18 mouse cellular contexts compared by ENCODE assay signal in genomic region chr5:146908629-146909028, GRCm38 (mm10). TPM values are rescaled to one million over a fixed set of nuclear protein-coding genes. Genes with fewer than 3 reads are reported as not detected.
DNase-seq lines count a peak whose midpoint lies in the region; ATAC-seq and TF ChIP-seq lines count a peak whose summit lies in the region.
"Had no signal": no experiment of that assay in that cellular context is flagged by ENCODE, and none has a peak within 500 bp of the region (broad histone marks: within the 10 kb centered on the region; RNA-seq: fewer than 3 reads in every experiment).

No protein-coding gene starts in this region.

- no peaks in the 10 kb centered on the region for H3K9me3 ChIP-seq in hindbrain, embryonic 11.5 days (ENCODE audit: control insufficient read depth, low read length)
- H3K9me3 ChIP-seq in hindbrain, embryonic 13.5 days = no peaks in the 10 kb centered on the region
- H3K9me3 ChIP-seq in liver, embryonic 14.5 days (ENCODE audit: control insufficient read depth, low read length) = no peaks in the 10 kb centered on the region
- H3K9me3 ChIP-seq in ES-Bruce4 (replicated peaks; ENCODE audit: control insufficient read depth, insufficient read depth, low read length, poor library complexity, severe bottlenecking) = no peaks in the 10 kb centered on the region
- H3K9me3 ChIP-seq in embryonic facial prominence, embryonic 10.5 days = no peaks in the 10 kb centered on the region
- H3K9me3 ChIP-seq: G1E; limb, embryonic 13.5 days had no signal

- H3K9ac ChIP-seq in hindbrain, embryonic 11.5 days (ENCODE audit: low read depth, low read length) = no peak overlapping the region
- no peak overlapping the region for H3K9ac ChIP-seq in hindbrain, embryonic 13.5 days
- no peak overlapping the region for H3K9ac ChIP-seq in liver, embryonic 14.5 days (replicated peaks)
- no peak overlapping the region for H3K9ac ChIP-seq in ES-Bruce4 (ENCODE audit: low read depth, poor library complexity, severe bottlenecking)
- H3K9ac ChIP-seq: limb, embryonic 13.5 days had no signal

- no peaks in the 10 kb centered on the region for H3K36me3 ChIP-seq in hindbrain, embryonic 11.5 days (ENCODE audit: control insufficient read depth, insufficient read depth, low read length)
- H3K36me3 ChIP-seq in hindbrain, embryonic 13.5 days = no peaks in the 10 kb centered on the region
- no peaks in the 10 kb centered on the region for H3K36me3 ChIP-seq in liver, embryonic 14.5 days (replicated peaks; ENCODE audit: control insufficient read depth, insufficient read depth, low read depth)
- H3K36me3 ChIP-seq in ES-Bruce4 (ENCODE audit: control insufficient read depth, insufficient read depth, low read length, poor library complexity, severe bottlenecking) = no peaks in the 10 kb centered on the region
- no peaks in the 10 kb centered on the region for H3K36me3 ChIP-seq in embryonic facial prominence, embryonic 10.5 days (replicated peaks)
- H3K36me3 ChIP-seq: G1E; limb, embryonic 13.5 days had no signal

- no peaks in the 10 kb centered on the region for H3K4me1 ChIP-seq in hindbrain, embryonic 11.5 days (replicated peaks; ENCODE audit: control insufficient read depth, insufficient read depth, low read length)
- H3K4me1 ChIP-seq in hindbrain, embryonic 13.5 days (replicated peaks) = peaks cover 6% of the 10 kb centered on the region
- peaks cover 0 to 11% of the 10 kb centered on the region in 2 experiments; a peak in 1 of 4 replicates for H3K4me1 ChIP-seq in liver, embryonic 14.5 days (replicated peaks; ENCODE audit: control insufficient read depth in 2 of 2, insufficient read depth in 2 of 2, low read length in 1 of 2)
- H3K4me1 ChIP-seq in ES-Bruce4 (ENCODE audit: control insufficient read depth, insufficient read depth, low read length) = peaks cover 12% of the 10 kb centered on the region
- peaks cover 25% of the 10 kb centered on the region for H3K4me1 ChIP-seq in embryonic facial prominence, embryonic 10.5 days

- peak; percentile 46 for TF ChIP-seq CTCF in liver, embryonic 14.5 days (IDR thresholded peaks at IDR 0.05; ENCODE audit: low read depth)
- peak; percentile 33 for TF ChIP-seq CTCF in ES-Bruce4 (IDR thresholded peaks at IDR 0.05; ENCODE audit: low read depth, low read length)

- H3K4me3 ChIP-seq in hindbrain, embryonic 11.5 days (ENCODE audit: low read depth, low read length) = no peak overlapping the region
- H3K4me3 ChIP-seq in hindbrain, embryonic 13.5 days = no peak overlapping the region
- H3K4me3 ChIP-seq in liver, embryonic 14.5 days (ENCODE audit: insufficient read depth in 1 of 2, low read depth in 2 of 2, low read length in 2 of 2) = no peak overlapping the region
- no peak overlapping the region for H3K4me3 ChIP-seq in ES-Bruce4 (ENCODE audit: low read depth, low read length)
- no peak overlapping the region for H3K4me3 ChIP-seq in embryonic facial prominence, embryonic 10.5 days
- H3K4me3 ChIP-seq: limb, embryonic 13.5 days had no signal

- TF ChIP-seq POLR2A in ES-Bruce4 (IDR thresholded peaks at IDR 0.05; ENCODE audit: insufficient read depth, low read length) = no peak

- H3K27ac ChIP-seq in hindbrain, embryonic 11.5 days (ENCODE audit: low read depth, low read length) = no peak overlapping the region
- no peak overlapping the region for H3K27ac ChIP-seq in hindbrain, embryonic 13.5 days
- no peak overlapping the region for H3K27ac ChIP-seq in liver, embryonic 14.5 days
- H3K27ac ChIP-seq in ES-Bruce4 (ENCODE audit: insufficient read depth, low read length) = no peak overlapping the region
- no peak overlapping the region for H3K27ac ChIP-seq in embryonic facial prominence, embryonic 10.5 days (replicated peaks)
- H3K27ac ChIP-seq: limb, embryonic 13.5 days had no signal

- no peak for ATAC-seq in hindbrain, embryonic 11.5 days (ENCODE audit: low FRiP score)
- ATAC-seq in hindbrain, embryonic 13.5 days (ENCODE audit: low FRiP score) = no peak
- ATAC-seq in liver, embryonic 14.5 days (ENCODE audit: insufficient read depth) = no peak

- H3K4me2 ChIP-seq in hindbrain, embryonic 11.5 days (replicated peaks; ENCODE audit: low read depth, low read length) = no peak overlapping the region
- no peak overlapping the region for H3K4me2 ChIP-seq in hindbrain, embryonic 13.5 days
- no peak overlapping the region for H3K4me2 ChIP-seq in liver, embryonic 14.5 days (ENCODE audit: low read depth)
- H3K4me2 ChIP-seq: heart, embryonic 11.5 days; limb, embryonic 13.5 days had no signal

- peak; percentile 44 for DNase-seq in hindbrain, embryonic 11.5 days (ENCODE audit: low spot score)
- DNase-seq in liver, embryonic 14.5 days (ENCODE audit: low read depth in 3 of 3, low spot score in 3 of 3) = no peak
- no peak for DNase-seq in liver
- peak; percentile 28 for DNase-seq in embryonic facial prominence, embryonic 10.5 days (ENCODE audit: low spot score)
- no peak for DNase-seq in cerebellum, adult 11-12 months
- DNase-seq: adrenal gland, postnatal 10 days; B cell, adult 2 months; cerebellum, adult 2 months; gastrocnemius, postnatal 25 days; heart, postnatal 36 days; kidney, postnatal 10 days; layer of hippocampus, adult 9-11 months; right cerebral cortex, adult 18-20 months had no signal

- 55% methylated on average over 11 of the region's 11 CpGs for WGBS in hindbrain, embryonic 11.5 days
- 60% methylated on average over 11 of the region's 11 CpGs for WGBS in hindbrain, embryonic 13.5 days
- 36% methylated on average over 11 of the region's 11 CpGs for WGBS in liver, embryonic 14.5 days (ENCODE audit: insufficient replicate concordance)
- WGBS in embryonic facial prominence, embryonic 10.5 days = 48% methylated on average over 11 of the region's 11 CpGs

- no peaks in the 10 kb centered on the region for H3K27me3 ChIP-seq in hindbrain, embryonic 11.5 days (ENCODE audit: control insufficient read depth, insufficient read depth, low read length)
- peaks cover 33% of the 10 kb centered on the region for H3K27me3 ChIP-seq in hindbrain, embryonic 13.5 days
- H3K27me3 ChIP-seq in liver, embryonic 14.5 days (ENCODE audit: control insufficient read depth, insufficient read depth, low read length) = no peaks in the 10 kb centered on the region
- no peaks in the 10 kb centered on the region for H3K27me3 ChIP-seq in ES-Bruce4 (ENCODE audit: control insufficient read depth, insufficient read depth, low read length, poor library complexity, severe bottlenecking)
- H3K27me3 ChIP-seq in embryonic facial prominence, embryonic 10.5 days (replicated peaks; ENCODE audit: low read depth, poor library complexity, severe bottlenecking) = peaks cover 45% of the 10 kb centered on the region

- TF ChIP-seq EP300 in liver, embryonic 14.5 days (IDR thresholded peaks at IDR 0.05; ENCODE audit: low read depth) = no peak
- TF ChIP-seq EP300 in ES-Bruce4 (IDR thresholded peaks at IDR 0.05; ENCODE audit: insufficient read depth, low read depth, low read length) = no peak

RNA-seq across cellular contexts. Expression of gene Gtf3a, which starts 39.8 kb away (rescaled TPM):
- polyA plus RNA-seq in hindbrain, embryonic 11.5 days (2014; fragmentation: Nextera tagmentation; extraction: Ambion mirVana) = 106 TPM in 2 replicates
- polyA plus RNA-seq in hindbrain, embryonic 13.5 days (2015; fragmentation: Nextera tagmentation; extraction: Ambion mirVana) = 99.5 and 102 TPM in 2 replicates
- 20.9 and 31.3 TPM in 2 replicates for polyA plus RNA-seq in liver, embryonic 14.5 days (2012; rRNA removed)
- polyA plus RNA-seq in liver, embryonic 14.5 days (2014; fragmentation: Nextera tagmentation; extraction: Ambion mirVana) = 37.7 and 41.4 TPM in 2 replicates
- 75.9 and 80.6 TPM in 2 replicates for polyA plus RNA-seq in ES-Bruce4 (2011; ENCODE audit: insufficient read depth, insufficient read length, low read depth, missing spikeins)
- 138 and 145 TPM in 2 replicates for polyA plus RNA-seq in embryonic facial prominence, embryonic 10.5 days (2016; fragmentation: Nextera tagmentation; extraction: Ambion mirVana)

RNA-seq across cellular contexts. Expression of gene Mtif3, which starts 55.0 kb away (rescaled TPM):
- 26.1 and 27.0 TPM in 2 replicates for polyA plus RNA-seq in hindbrain, embryonic 11.5 days (2014; fragmentation: Nextera tagmentation; extraction: Ambion mirVana)
- 24.7 and 26.5 TPM in 2 replicates for polyA plus RNA-seq in hindbrain, embryonic 13.5 days (2015; fragmentation: Nextera tagmentation; extraction: Ambion mirVana)
- 3.7 and 6.1 TPM in 2 replicates for polyA plus RNA-seq in liver, embryonic 14.5 days (2012; rRNA removed)
- polyA plus RNA-seq in liver, embryonic 14.5 days (2014; fragmentation: Nextera tagmentation; extraction: Ambion mirVana) = 12.2 and 13.7 TPM in 2 replicates
- 14.7 and 16.5 TPM in 2 replicates for polyA plus RNA-seq in ES-Bruce4 (2011; ENCODE audit: insufficient read depth, insufficient read length, low read depth, missing spikeins)
- 20.4 and 24.0 TPM in 2 replicates for polyA plus RNA-seq in embryonic facial prominence, embryonic 10.5 days (2016; fragmentation: Nextera tagmentation; extraction: Ambion mirVana)

Comparison
In these comparisons a context has a peak if more than half of its experiments do, and no peak if none do; other contexts are left out.
1. DNase-seq: peak in hindbrain, embryonic 11.5 days (single experiment) and embryonic facial prominence, embryonic 10.5 days (single experiment); none in liver, embryonic 14.5 days (0 of 3), liver (single experiment) and cerebellum, adult 11-12 months (single experiment).